Mouse (Mus musculus) liver, embryonic 14.5 days (tissue): ENCODE measurements around the gene Cbfa2t2. TPM values are rescaled to one million over a fixed set of nuclear protein-coding genes. Genes with fewer than 3 reads are reported as not detected.

ENCODE experiments used
- ATAC-seq: fragments of 200-750 bp; cut with Nextera tagmentation; 2 replicates; pipeline ENCODE4 v1.8.0; 2017; ENCODE audit warnings: moderate number of reproducible peaks, mild to moderate bottlenecking, moderate library complexity; ENCODE audit not compliant: insufficient read depth
- DNase-seq, 3 experiments: peaks; one replicate each; pipeline ENCODE4 v3.0.0-alpha.2; 2012 to 2013; ENCODE audit warnings: low read depth in 3 of 3, low spot score in 3 of 3
- H3K27ac ChIP-seq: fragments of 300-500 bp; sonication (generic); 2 replicates; pipeline ENCODE4 v1.5.1; 2014; ENCODE audit warnings: moderate library complexity, mild to moderate bottlenecking, control low read depth, inconsistent platforms
- H3K27me3 ChIP-seq: fragments of 300-500 bp; sonication (generic); 2 replicates; pipeline ENCODE4 v1.6.1; 2014; ENCODE audit warnings: mild to moderate bottlenecking, low read length, moderate library complexity; ENCODE audit not compliant: control insufficient read depth, insufficient read depth
- H3K36me3 ChIP-seq: fragments of 300-500 bp; sonication (generic); replicated peaks from 2 replicates; pipeline ENCODE4 v1.6.1; 2014; ENCODE audit warnings: low read depth; ENCODE audit not compliant: control insufficient read depth, insufficient read depth
- H3K4me1 ChIP-seq, 2 experiments: fragments of 200-500 bp in 1 of 2; fragments of 300-500 bp in 1 of 2; sonication (generic) in 1 of 2; replicated peaks; 2 replicates each; pipeline ENCODE4 v1.6.1; 2012 to 2014; ENCODE audit warnings: antibody characterized with exemption in 1 of 2, inconsistent platforms in 1 of 2, low read length in 1 of 2; ENCODE audit not compliant: control insufficient read depth in 2 of 2, insufficient read depth in 2 of 2
- H3K4me2 ChIP-seq: fragments of 300-500 bp; sonication (generic); 2 replicates; pipeline ENCODE4 v1.6.1; 2014; ENCODE audit warnings: low read depth, mild to moderate bottlenecking, control low read depth, moderate library complexity
- H3K4me3 ChIP-seq, 2 experiments: fragments of 200-500 bp in 1 of 2; fragments of 300-500 bp in 1 of 2; sonication (generic) in 1 of 2; 2 replicates each; pipeline ENCODE4 v1.5.1; 2012 to 2014; ENCODE audit warnings: low read depth in 2 of 2, low read length in 2 of 2, mild to moderate bottlenecking in 2 of 2, control low read depth in 1 of 2, inconsistent platforms in 1 of 2, moderate library complexity in 1 of 2; ENCODE audit not compliant: insufficient read depth in 1 of 2
- H3K9ac ChIP-seq: fragments of 300-500 bp; sonication (generic); replicated peaks from 2 replicates; pipeline ENCODE4 v1.6.1; 2014; ENCODE audit warnings: mild to moderate bottlenecking, control low read depth, moderate library complexity
- H3K9me3 ChIP-seq: fragments of 300-500 bp; sonication (generic); 2 replicates; pipeline ENCODE4 v1.6.1; 2016; ENCODE audit warnings: low read length, mixed read lengths; ENCODE audit not compliant: control insufficient read depth
- CTCF ChIP-seq: IDR thresholded peaks from 2 replicates; pipeline ENCODE4 v1.5.1; 2016; ENCODE audit warnings: antibody characterized with exemption, low read depth, control low read depth
- EP300 ChIP-seq: IDR thresholded peaks from 2 replicates; pipeline ENCODE4 v1.6.1; 2016; ENCODE audit warnings: antibody characterized with exemption, low read depth
- WGBS: fragments of 180-500 bp; shearing (Covaris S2); extraction: QIAGEN DNeasy Blood & Tissue Kit; methylation state at CpG from one replicate; pipeline ENCODE4 v1.1.7; 2014; ENCODE audit not compliant: insufficient replicate concordance; 5-methylcytosine and 5-hydroxymethylcytosine counted together
- polyA plus RNA-seq, 2 experiments: library from polyadenylated mRNA; depleted of rRNA in 1 of 2; stranded (reverse) in 1 of 2; unstranded in 1 of 2; fragments of >200 nt; fragmentation: Nextera tagmentation in 1 of 2; extraction: Ambion mirVana in 1 of 2; gene quantifications; 2 replicates each; pipeline versions ENCODE4 v1.2.1 to v1.2.3; 2012 to 2014

Cbfa2t2 gene
- polyA plus RNA-seq, 2 experiments, result 4.1 to 5.3 TPM

DNA sequence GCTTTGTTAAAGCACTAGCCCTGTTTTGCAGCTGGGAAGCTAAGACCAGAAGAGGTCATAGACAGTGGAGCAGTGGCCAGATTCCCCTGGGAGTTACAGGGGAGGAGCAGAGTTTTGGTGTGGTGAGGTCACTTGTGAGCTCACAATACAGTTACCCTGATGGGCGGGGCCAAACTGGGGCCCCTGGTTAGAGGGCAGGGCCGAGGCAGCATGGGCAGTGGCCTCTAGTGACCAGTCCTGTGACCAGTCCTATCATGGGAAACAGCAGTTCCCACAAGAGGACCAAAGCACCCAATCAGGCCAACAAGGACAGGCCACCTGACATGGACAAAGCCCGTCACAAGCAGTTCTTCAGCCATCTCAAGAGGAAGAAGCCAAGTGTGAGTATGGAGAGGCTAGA lies 112.4 kb downstream of the Cbfa2t2 start:
- no peak overlapping the region for H3K4me3 ChIP-seq
- 40% methylated on average over 3 of the region's 3 CpGs for WGBS
- H3K4me1 ChIP-seq, result peaks cover 2 to 3% of the 10 kb centered on the region in 2 experiments; a peak in 1 of 4 replicates
- TF ChIP-seq EP300 (no peak), CTCF (no peak)
- no peak overlapping the region for H3K4me2 ChIP-seq
- no peak for DNase-seq
- H3K9ac ChIP-seq, result no peak overlapping the region
- H3K36me3 ChIP-seq, result no peaks in the 10 kb centered on the region
- no peak overlapping the region for H3K27ac ChIP-seq
- peaks cover 27% of the 10 kb centered on the region for H3K27me3 ChIP-seq
- no peaks in the 10 kb centered on the region for H3K9me3 ChIP-seq
- ATAC-seq, result peak; percentile 22; the same call in 1 of the 2 replicates

- ATAC-seq (no peak; the same call in 1 of the 2 replicates), DNase-seq (no peak)
- Histone ChIP-seq H3K4me1 (peaks cover 2 to 3% of the 10 kb centered on the region in 2 experiments; a peak in 1 of 4 replicates), H3K36me3 (no peaks in the 10 kb centered on the region), H3K9me3 (no peaks in the 10 kb centered on the region), H3K27ac (no peak overlapping the region), H3K9ac (no peak overlapping the region), H3K4me2 (peak overlapping the region; percentile 68), H3K4me3 (peak overlapping the region; percentile 1 to 29; a peak in 3 of 4 replicates), H3K27me3 (peaks cover 27% of the 10 kb centered on the region)
- 4% methylated on average over 48 of the region's 48 CpGs for WGBS
- TF ChIP-seq EP300 (no peak), CTCF (no peak)
Observed at GRCm38 (mm10) chr2:154549127-154549885, 113.0 kb downstream of the Cbfa2t2 start.

GRCm38 (mm10) chr2:154549886-154550189 lies 113.6 kb downstream of the Cbfa2t2 start:
- Histone ChIP-seq H3K4me3 (no peak overlapping the region), H3K27me3 (peaks cover 27% of the 10 kb centered on the region), H3K9me3 (no peaks in the 10 kb centered on the region), H3K36me3 (no peaks in the 10 kb centered on the region), H3K27ac (no peak overlapping the region), H3K4me2 (peak overlapping the region; percentile 68), H3K9ac (no peak overlapping the region), H3K4me1 (peaks cover 2 to 3% of the 10 kb centered on the region in 2 experiments; a peak in 1 of 4 replicates)
- peak; percentile 8; the same call in 1 of the 2 replicates for TF ChIP-seq CTCF
- no peak for TF ChIP-seq EP300
- ATAC-seq (no peak), DNase-seq (no peak)
- 14% methylated on average over 20 of the region's 20 CpGs for WGBS

- peaks cover 27% of the 10 kb centered on the region for H3K27me3 ChIP-seq
- no peaks in the 10 kb centered on the region for H3K36me3 ChIP-seq
- H3K4me3 ChIP-seq, result no peak overlapping the region
- H3K4me2 ChIP-seq, result no peak overlapping the region
- no peaks in the 10 kb centered on the region for H3K9me3 ChIP-seq
- no peak for TF ChIP-seq EP300
- no peak for TF ChIP-seq CTCF
- ATAC-seq (no peak), DNase-seq (no peak)
- WGBS, result 50% methylated on average over 2 of the region's 2 CpGs
- no peak overlapping the region for H3K27ac ChIP-seq
- H3K9ac ChIP-seq, result no peak overlapping the region
- H3K4me1 ChIP-seq, result peaks cover 2 to 3% of the 10 kb centered on the region in 2 experiments; a peak in 1 of 4 replicates
Observed at GRCm38 (mm10) chr2:154550937-154551336, 114.7 kb downstream of the Cbfa2t2 start.

DNA sequence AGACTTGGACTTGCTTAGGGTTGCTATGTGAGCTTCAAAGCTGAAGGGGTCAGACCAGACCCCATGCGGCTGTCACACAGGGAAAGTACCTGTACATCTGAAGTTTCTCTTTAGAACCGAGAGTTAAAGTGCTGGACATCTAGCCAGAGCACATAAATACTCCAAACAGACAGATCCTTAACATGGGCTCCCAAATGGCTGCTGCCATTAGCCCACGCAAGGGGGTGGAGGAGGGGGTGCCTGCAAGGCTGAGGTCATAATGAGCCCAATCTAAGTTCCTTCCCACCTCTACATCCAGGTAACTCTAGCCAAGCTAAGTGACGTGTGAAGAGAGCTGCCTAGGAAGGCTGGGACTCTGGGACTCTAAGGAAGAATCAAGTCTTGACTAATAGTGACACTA lies 115.2 kb downstream of the Cbfa2t2 start, which contains the start of gene Actl10:
TSS of gene Actl10 (plus strand) at position 301 of the 400 bp plus-strand sequence.
- ATAC-seq (no peak), DNase-seq (no peak)
- Histone ChIP-seq H3K9ac (no peak within 1 kb of the TSS), H3K27ac (no peak within 1 kb of the TSS), H3K36me3 (no peaks in the 10 kb centered on the region), H3K27me3 (peaks cover 27% of the 10 kb centered on the region), H3K4me3 (no peak within 1 kb of the TSS), H3K4me2 (peak within 1 kb of the TSS; percentile 52), H3K4me1 (peaks cover 2 to 3% of the 10 kb centered on the region in 2 experiments; a peak in 1 of 4 replicates), H3K9me3 (no peaks in the 10 kb centered on the region)
- 67% methylated on average over 4 of the region's 4 CpGs for WGBS
- no peak for TF ChIP-seq CTCF
- TF ChIP-seq EP300, result no peak
